Mouse (Mus musculus) ES-Bruce4 (cell line): ENCODE data around the gene Pitpnm1. TPM values are rescaled to one million over a fixed set of nuclear protein-coding genes. Genes with fewer than 3 reads are reported as not detected.

Experiments used
- H3K27ac ChIP-seq: 2 replicates; pipeline ENCODE4 v1.5.1; 2012; ENCODE audit warnings: low read length, inconsistent platforms; ENCODE audit not compliant: insufficient read depth
- H3K27me3 ChIP-seq: 2 replicates; pipeline ENCODE4 v1.6.1; 2012; ENCODE audit warnings: mild to moderate bottlenecking, low read length, inconsistent platforms; ENCODE audit not compliant: control insufficient read depth, poor library complexity, insufficient read depth, severe bottlenecking
- H3K36me3 ChIP-seq: 2 replicates; pipeline ENCODE4 v1.6.1; 2012; ENCODE audit warnings: inconsistent platforms, mild to moderate bottlenecking, low read length, moderate library complexity; ENCODE audit not compliant: control insufficient read depth, poor library complexity, insufficient read depth, severe bottlenecking
- H3K4me1 ChIP-seq: one replicate; pipeline ENCODE4 v1.8.1; 2011; ENCODE audit warnings: low read length; ENCODE audit not compliant: control insufficient read depth, insufficient read depth
- H3K4me3 ChIP-seq: 2 replicates; pipeline ENCODE4 v1.5.1; 2011; ENCODE audit warnings: low read depth, mild to moderate bottlenecking, low read length
- H3K9ac ChIP-seq: 2 replicates; pipeline ENCODE4 v1.6.1; 2012; ENCODE audit warnings: low read depth, mild to moderate bottlenecking, inconsistent platforms; ENCODE audit not compliant: poor library complexity, severe bottlenecking
- H3K9me3 ChIP-seq: replicated peaks from 2 replicates; pipeline ENCODE4 v1.6.1; 2012; ENCODE audit warnings: mild to moderate bottlenecking, low read length, inconsistent platforms; ENCODE audit not compliant: control insufficient read depth, poor library complexity, insufficient read depth, severe bottlenecking
- CTCF ChIP-seq: IDR thresholded peaks from one replicate; pipeline ENCODE4 v1.8.1; 2011; ENCODE audit warnings: low read depth, low read length
- EP300 ChIP-seq: IDR thresholded peaks from 2 replicates; pipeline ENCODE4 v1.6.1; 2011; ENCODE audit warnings: low read depth, low read length; ENCODE audit not compliant: insufficient read depth
- POLR2A ChIP-seq: IDR thresholded peaks from one replicate; pipeline ENCODE4 v1.8.1; 2011; ENCODE audit warnings: low read length; ENCODE audit not compliant: insufficient read depth
- polyA plus RNA-seq: library from polyadenylated mRNA; stranded (reverse); fragments of >200 nt; gene quantifications from 2 replicates; pipeline ENCODE4 v1.2.4, GENCODE M21; 2011; ENCODE audit warnings: low read depth; ENCODE audit not compliant: missing spikeins, insufficient read depth, insufficient read length

The Pitpnm1 gene
- polyA plus RNA-seq, 1 experiment: 11.2 TPM

DNA sequence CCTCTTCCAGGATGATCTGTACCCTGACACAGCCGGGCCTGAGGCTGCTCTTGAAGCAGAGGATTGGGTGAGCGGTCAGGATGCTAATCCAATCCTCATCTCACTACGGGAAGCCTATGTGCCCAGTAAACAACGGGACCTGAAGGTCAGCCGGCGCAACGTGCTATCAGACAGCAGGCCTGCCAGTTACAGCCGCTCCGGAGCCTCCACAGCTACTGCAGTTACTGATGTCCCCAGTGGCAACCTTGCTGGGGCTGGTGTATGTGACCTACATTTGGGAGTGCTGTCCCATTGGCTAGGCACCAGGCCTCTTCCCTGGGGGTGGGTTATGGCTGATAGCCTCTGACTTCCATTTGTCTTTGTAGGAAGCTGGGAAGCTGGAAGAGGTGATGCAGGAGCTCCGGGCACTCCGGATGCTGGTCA, 53.4 kb downstream of the Pitpnm1 start, which contains the start of gene Ptprcap:
Gene Ptprcap, plus strand, starts transcription at position 373 of the 423 bp plus-strand sequence.
- no peaks in the 10 kb centered on the region for H3K27me3 ChIP-seq
- TF ChIP-seq CTCF (no peak), EP300 (no peak), POLR2A (no peak)
- H3K9ac ChIP-seq: no peak within 1 kb of the TSS
- no peak within 1 kb of the TSS for H3K4me3 ChIP-seq
- H3K27ac ChIP-seq: no peak within 1 kb of the TSS
- 0 out of 2 replicates have a peak, but pooled peaks cover 2% of the 10 kb centered on the region for H3K36me3 ChIP-seq
- H3K4me1 ChIP-seq: peaks cover 2% of the 10 kb centered on the region
- no peaks in the 10 kb centered on the region for H3K9me3 ChIP-seq

DNA sequence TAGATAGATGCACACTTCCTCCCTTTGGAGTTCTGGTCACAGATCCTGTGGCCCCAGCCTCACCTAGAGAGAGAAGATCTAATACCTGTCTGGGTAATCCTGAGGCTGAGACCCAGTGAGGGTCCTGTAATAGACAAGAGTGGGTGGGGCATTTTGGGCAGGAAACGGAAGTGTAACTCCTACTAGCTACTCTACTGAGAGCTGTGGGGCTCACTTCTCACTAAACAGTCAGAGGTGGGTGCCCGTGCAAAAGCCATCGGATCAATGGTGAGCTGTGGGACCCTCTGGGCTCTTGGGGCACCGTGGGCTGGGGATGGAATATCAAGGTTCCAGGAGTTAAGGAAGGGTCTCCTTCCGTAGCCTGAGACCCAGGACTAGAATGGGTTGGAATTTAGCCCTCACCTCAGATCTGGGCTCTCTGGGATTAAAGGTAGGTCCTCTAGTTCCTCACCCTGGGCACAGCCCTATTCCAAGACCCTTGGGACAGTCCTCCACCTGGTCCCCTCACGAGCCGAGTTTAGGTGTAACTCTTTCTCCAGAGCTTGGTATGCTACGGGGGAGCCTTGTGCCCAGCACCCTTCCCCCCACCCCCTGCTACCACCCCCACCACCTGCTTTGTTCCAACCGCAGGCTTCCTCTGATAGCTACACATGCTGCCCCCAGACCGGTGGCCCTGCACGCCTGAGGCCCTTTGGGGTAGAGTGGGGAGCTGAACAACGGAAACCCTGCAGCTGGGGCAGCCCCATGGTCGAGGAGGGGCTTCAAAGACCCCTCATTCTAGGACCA, 54.8 kb downstream of the Pitpnm1 start:
- H3K27me3 ChIP-seq: no peaks in the 10 kb centered on the region
- peaks cover 2% of the 10 kb centered on the region for H3K4me1 ChIP-seq
- no peak overlapping the region for H3K9ac ChIP-seq
- H3K9me3 ChIP-seq: no peaks in the 10 kb centered on the region
- TF ChIP-seq CTCF (no peak), POLR2A (no peak), EP300 (no peak)
- 0 out of 2 replicates have a peak, but pooled peaks cover 2% of the 10 kb centered on the region for H3K36me3 ChIP-seq
- no peak overlapping the region for H3K27ac ChIP-seq
- no peak overlapping the region for H3K4me3 ChIP-seq

DNA sequence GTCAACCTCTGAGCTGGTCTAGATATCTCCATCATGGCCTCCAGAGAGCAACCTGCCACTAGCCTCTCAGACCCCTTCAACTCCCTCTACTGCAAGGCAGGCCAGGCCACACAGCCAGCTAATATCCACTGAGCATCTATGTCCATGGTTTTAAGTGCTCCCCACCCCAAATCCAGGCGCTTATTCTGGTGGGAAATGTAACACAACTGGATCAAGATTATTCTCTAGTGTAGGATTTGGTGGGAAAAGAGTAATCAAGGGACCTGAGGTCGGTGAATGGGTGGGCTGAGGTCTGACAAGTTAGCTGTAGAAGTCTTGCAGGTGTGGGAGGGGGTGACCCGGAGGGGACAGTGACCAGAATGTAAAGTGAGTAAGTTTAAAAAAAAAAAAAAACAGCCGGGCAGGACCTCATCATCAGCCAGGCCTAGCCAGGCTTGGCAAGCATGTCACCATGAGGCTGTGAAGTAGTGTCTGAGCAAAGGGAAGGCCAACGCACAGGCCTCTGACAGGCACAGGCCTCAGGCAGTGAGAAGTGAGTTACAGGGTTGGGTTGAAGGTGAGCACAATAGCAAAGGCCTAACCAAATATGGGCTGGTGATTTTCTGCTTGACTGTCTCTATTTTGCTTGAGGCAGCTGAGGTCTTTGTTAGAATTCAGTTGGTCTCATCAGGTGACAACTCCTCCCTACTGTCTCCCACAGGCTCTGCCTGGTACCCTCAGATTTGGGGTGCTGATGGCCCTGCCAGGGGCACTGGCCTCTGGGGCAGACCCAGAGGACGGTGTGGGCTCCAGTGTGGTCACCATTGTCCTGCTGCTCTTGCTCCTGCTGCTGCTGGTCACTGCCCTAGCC, 55.6 kb downstream of the Pitpnm1 start:
- Histone ChIP-seq H3K9me3 (no peaks in the 10 kb centered on the region), H3K4me3 (peak overlapping the region; percentile 19), H3K36me3 (0 out of 2 replicates have a peak, but pooled peaks cover 2% of the 10 kb centered on the region), H3K4me1 (no peaks in the 10 kb centered on the region), H3K9ac (no peak overlapping the region), H3K27me3 (no peaks in the 10 kb centered on the region), H3K27ac (no peak overlapping the region)
- TF ChIP-seq EP300 (no peak), POLR2A (no peak), CTCF (no peak)

DNA sequence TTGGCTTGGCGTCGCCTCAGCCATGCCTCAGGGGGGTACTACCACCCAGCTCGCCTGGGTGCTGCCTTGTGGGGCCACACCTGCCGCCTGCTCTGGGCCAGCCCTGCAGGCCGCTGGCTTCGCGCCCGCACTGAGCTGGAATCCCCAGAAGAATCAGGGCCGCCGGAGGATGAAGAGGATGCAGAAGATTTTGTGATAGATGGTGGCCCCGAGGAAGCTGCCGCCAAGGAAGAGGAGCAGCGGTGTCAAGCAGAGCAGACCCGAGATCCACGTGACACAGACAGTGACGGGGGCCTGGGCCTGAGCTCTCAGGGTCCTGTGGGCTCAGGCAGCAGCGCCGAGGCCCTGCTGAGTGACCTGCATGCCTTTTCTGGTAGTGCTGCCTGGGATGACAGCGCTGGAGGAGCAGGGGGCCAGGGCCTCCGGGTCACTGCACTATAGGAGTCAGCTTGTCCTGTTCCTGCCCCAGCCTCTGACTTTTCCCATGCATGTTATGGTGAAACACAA, 56.3 kb downstream of the Pitpnm1 start:
- H3K27me3 ChIP-seq: no peaks in the 10 kb centered on the region
- peak overlapping the region; percentile 19 for H3K4me3 ChIP-seq
- H3K4me1 ChIP-seq: no peaks in the 10 kb centered on the region
- H3K9me3 ChIP-seq: no peaks in the 10 kb centered on the region
- H3K27ac ChIP-seq: no peak overlapping the region
- no peak for TF ChIP-seq EP300
- TF ChIP-seq POLR2A: no peak
- no peak for TF ChIP-seq CTCF
- no peaks in the 10 kb centered on the region for H3K36me3 ChIP-seq
- H3K9ac ChIP-seq: 0 out of 2 replicates have a peak overlapping the region, but pooled peaks have one; percentile 12

DNA sequence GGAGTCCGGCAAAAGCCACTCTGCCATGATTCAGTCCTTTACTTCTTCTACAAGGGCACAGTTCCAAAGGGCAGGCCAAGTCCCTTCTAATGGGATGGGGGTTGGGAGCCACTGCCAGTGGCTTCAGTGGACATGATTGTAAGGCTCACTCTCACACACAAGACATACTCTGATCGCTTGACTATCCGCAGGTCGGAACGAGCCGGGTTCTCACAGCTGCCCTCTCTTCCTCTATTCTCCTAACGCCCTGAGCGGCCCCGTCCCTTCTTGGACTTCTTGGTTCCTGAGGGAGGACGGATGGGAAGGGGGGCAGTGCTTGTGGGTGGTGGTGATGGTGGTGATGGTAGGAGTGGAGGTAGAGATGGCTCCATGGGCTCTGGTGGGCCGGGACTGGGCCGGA, 57.0 kb downstream of the Pitpnm1 start:
- TF ChIP-seq CTCF: no peak
- no peak for TF ChIP-seq POLR2A
- TF ChIP-seq EP300: no peak
- no peaks in the 10 kb centered on the region for H3K4me1 ChIP-seq
- no peak overlapping the region for H3K9ac ChIP-seq
- no peaks in the 10 kb centered on the region for H3K9me3 ChIP-seq
- H3K4me3 ChIP-seq: no peak overlapping the region
- H3K27ac ChIP-seq: no peak overlapping the region
- H3K27me3 ChIP-seq: no peaks in the 10 kb centered on the region
- no peaks in the 10 kb centered on the region for H3K36me3 ChIP-seq
